Mouse (Mus musculus) lung, postnatal 25 days (tissue): ENCODE results near the gene Stxbp4.

Experiments used
- DNase-seq: peaks from one replicate; pipeline ENCODE4 v3.0.0; 2022; ENCODE audit warnings: low spot score

The Stxbp4 gene

GRCm38 (mm10) chr11:90650231-90650885, 12.5 kb upstream of the Stxbp4 start:
- DNase-seq: no peak

- DNase-seq: no peak
Measured at GRCm38 (mm10) chr11:90649777-90650176, 11.9 kb upstream of the Stxbp4 start.

- peak; percentile 10 for DNase-seq
Measured at GRCm38 (mm10) chr11:90638312-90638830, 487 bp upstream of the Stxbp4 start.

GRCm38 (mm10) chr11:90634661-90635060, 3.2 kb downstream of the Stxbp4 start:
- no peak for DNase-seq

- DNase-seq: peak; percentile 21
Measured at GRCm38 (mm10) chr11:90632480-90632879, 5.4 kb downstream of the Stxbp4 start.

- no peak for DNase-seq
Measured at GRCm38 (mm10) chr11:90627751-90628150, 10.1 kb downstream of the Stxbp4 start.

GRCm38 (mm10) chr11:90625174-90625573, 12.7 kb downstream of the Stxbp4 start:
- no peak for DNase-seq

GRCm38 (mm10) chr11:90623477-90623876, 14.4 kb downstream of the Stxbp4 start:
- peak; percentile 33 for DNase-seq

GRCm38 (mm10) chr11:90622500-90622899, 15.4 kb downstream of the Stxbp4 start:
- DNase-seq: no peak

- DNase-seq: no peak
Measured at GRCm38 (mm10) chr11:90622044-90622443, 15.8 kb downstream of the Stxbp4 start.

- peak; percentile 16 for DNase-seq
Measured at GRCm38 (mm10) chr11:90616431-90616830, 21.5 kb downstream of the Stxbp4 start.

- DNase-seq: no peak
Measured at GRCm38 (mm10) chr11:90614743-90615142, 23.1 kb downstream of the Stxbp4 start.

- no peak for DNase-seq
Measured at GRCm38 (mm10) chr11:90612118-90612517, 25.8 kb downstream of the Stxbp4 start.

- no peak for DNase-seq
Measured at GRCm38 (mm10) chr11:90603066-90603465, 34.8 kb downstream of the Stxbp4 start.

- no peak for DNase-seq
Measured at GRCm38 (mm10) chr11:90595826-90596225, 42.1 kb downstream of the Stxbp4 start.

- DNase-seq: no peak
Measured at GRCm38 (mm10) chr11:90590996-90591395, 46.9 kb downstream of the Stxbp4 start.

- DNase-seq: peak; percentile 43
Measured at GRCm38 (mm10) chr11:90586203-90586602, 51.7 kb downstream of the Stxbp4 start.

- peak; percentile 5 for DNase-seq
Measured at GRCm38 (mm10) chr11:90585754-90586153, 52.1 kb downstream of the Stxbp4 start.

- peak; percentile 30 for DNase-seq
Measured at GRCm38 (mm10) chr11:90577057-90577780, 60.7 kb downstream of the Stxbp4 start.

GRCm38 (mm10) chr11:90576282-90576972, 61.5 kb downstream of the Stxbp4 start:
- no peak for DNase-seq

GRCm38 (mm10) chr11:90575491-90576048, 62.3 kb downstream of the Stxbp4 start:
- no peak for DNase-seq

GRCm38 (mm10) chr11:90570646-90571259, 67.1 kb downstream of the Stxbp4 start:
- DNase-seq: no peak
